Mouse (Mus musculus) brain, embryonic 14.5 days (tissue): ENCODE data around the gene Ano10.

Experiments
- CTCF ChIP-seq: fragments of 200-500 bp; IDR thresholded peaks from 2 replicates; pipeline ENCODE4 v1.5.1; 2012; ENCODE audit warnings: inconsistent platforms, mild to moderate bottlenecking, moderate library complexity, borderline replicate concordance; ENCODE audit not compliant: insufficient read depth, insufficient read length; ENCODE audit errors: extremely low read depth
- POLR2A ChIP-seq: fragments of 200-500 bp; IDR thresholded peaks from 2 replicates; pipeline ENCODE4 v1.6.1; 2012; ENCODE audit warnings: mild to moderate bottlenecking, inconsistent platforms, borderline replicate concordance; ENCODE audit not compliant: poor library complexity, insufficient read depth, insufficient read length, severe bottlenecking; ENCODE audit errors: extremely low read depth

DNA sequence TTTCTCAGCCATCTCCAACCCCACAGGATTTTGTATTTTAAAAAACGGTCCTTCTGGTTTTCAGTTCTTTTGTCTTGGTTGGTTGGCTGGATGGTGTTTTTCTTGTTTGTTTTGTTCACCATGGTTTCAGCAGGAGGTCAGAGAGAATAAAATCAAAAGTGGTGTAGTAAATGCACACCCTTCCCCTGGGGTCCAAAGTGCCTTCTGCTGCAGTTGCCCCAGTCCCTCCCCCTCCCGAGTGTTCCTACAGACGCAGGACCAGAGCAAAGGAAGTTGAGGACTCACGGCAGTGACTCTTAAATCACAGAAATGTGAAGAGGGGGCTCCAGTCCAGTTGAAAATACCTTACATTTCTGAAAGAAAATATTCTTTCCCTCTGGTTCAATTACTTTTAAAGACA is 19.9 kb downstream of the Ano10 start:
- TF ChIP-seq CTCF: no peak
- no peak for TF ChIP-seq POLR2A
